ENCODE assay signal across 8 mouse cellular contexts in the genomic region with DNA sequence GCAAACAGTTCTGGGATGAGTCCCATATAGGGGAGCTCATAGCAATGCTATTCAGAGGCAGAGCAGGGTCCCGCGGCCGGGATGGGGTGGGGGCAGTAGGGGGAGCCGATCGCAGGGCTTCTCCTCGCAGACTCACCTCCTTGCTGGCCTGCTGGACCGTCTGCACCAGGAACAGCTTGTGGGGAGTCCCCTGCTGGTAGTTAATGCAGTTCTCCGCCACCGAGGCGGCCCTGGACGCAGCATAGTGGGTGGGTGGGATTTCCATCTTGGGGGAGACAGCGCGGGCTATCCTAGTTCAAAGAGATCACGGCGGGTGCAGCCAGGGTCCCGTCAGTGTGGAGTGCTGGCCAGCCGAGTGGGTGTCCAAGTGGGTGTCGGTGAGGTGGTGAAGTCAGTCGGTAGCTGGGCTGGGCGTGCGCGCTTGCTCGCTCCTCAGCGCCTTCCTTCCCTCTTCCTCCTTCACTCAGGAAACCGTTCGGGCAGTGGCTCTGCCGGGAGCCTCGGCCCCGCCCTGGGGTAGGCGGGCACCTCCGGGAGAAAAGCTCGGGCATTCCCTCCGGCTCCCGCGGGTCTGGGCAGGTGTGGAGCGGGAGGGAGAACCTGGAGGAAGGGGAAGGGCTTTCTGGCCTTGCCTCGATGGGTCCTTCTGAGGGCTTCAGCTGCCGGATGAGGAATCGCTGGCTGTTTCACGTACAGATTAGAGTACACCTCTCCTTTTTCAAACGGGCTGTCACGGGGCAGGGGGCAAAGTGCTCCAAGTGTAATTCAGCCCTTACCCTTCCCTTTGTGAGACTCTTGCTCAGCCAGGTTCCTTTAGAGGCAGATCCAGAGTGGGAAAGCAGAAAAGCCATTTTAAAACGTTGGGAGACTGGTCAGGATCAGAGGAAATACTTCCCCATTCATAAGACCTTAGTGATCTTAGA. TPM values are rescaled to one million over a fixed set of nuclear protein-coding genes. Genes with fewer than 3 reads are reported as not detected.
DNase-seq lines count a peak whose midpoint lies in the region; ATAC-seq and TF ChIP-seq lines count a peak whose summit lies in the region.

A gene (minus strand): TSS at position 477 of the 923 bp plus-strand sequence.

- peak within 1 kb of the TSS; percentile 68 to 92 (median 80) for H3K4me3 ChIP-seq in CH12.LX (replicated peaks in 1 of 3; ENCODE audit: low read depth in 2 of 3, low read length in 2 of 3, poor library complexity in 1 of 3)
- peak within 1 kb of the TSS; percentile 64 for H3K4me3 ChIP-seq in forebrain, embryonic 15.5 days
- peak within 1 kb of the TSS; percentile 63 for H3K4me3 ChIP-seq in liver, embryonic 15.5 days (replicated peaks)
- H3K4me3 ChIP-seq in neural tube, embryonic 11.5 days (ENCODE audit: low read depth, low read length): peak within 1 kb of the TSS; percentile 54

- H3K79me2 ChIP-seq in CH12.LX (replicated peaks; ENCODE audit: control insufficient read depth, extremely low read depth, insufficient read depth, poor library complexity, severe bottlenecking): peaks cover 6% of the 10 kb centered on the region; the same call in 1 of the 2 replicates

- peak in 1 of 2 experiments; percentile 27; a peak in 1 of 4 replicates for TF ChIP-seq CTCF in CH12.LX (conservative IDR thresholded peaks at IDR 0.05 in 1 of 2, IDR thresholded peaks at IDR 0.05 in 1 of 2; ENCODE audit: low read depth in 2 of 2, low read length in 2 of 2)

- H3K36me3 ChIP-seq in CH12.LX (replicated peaks in 1 of 2; ENCODE audit: control insufficient read depth in 1 of 2, insufficient read depth in 1 of 2, low read length in 1 of 2): peaks cover 31 to 57% of the 10 kb centered on the region in 2 experiments
- peaks cover 22% of the 10 kb centered on the region for H3K36me3 ChIP-seq in forebrain, embryonic 15.5 days
- peaks cover 26% of the 10 kb centered on the region for H3K36me3 ChIP-seq in liver, embryonic 15.5 days (replicated peaks)
- H3K36me3 ChIP-seq in neural tube, embryonic 11.5 days (ENCODE audit: control insufficient read depth, insufficient read depth, low read length): peaks cover 2% of the 10 kb centered on the region

- 1% methylated on average over 43 of the region's 43 CpGs for WGBS in forebrain, embryonic 15.5 days
- WGBS in liver, embryonic 15.5 days (ENCODE audit: insufficient replicate concordance): under 1% methylated on average over 43 of the region's 43 CpGs
- 1% methylated on average over 43 of the region's 43 CpGs for WGBS in neural tube, embryonic 11.5 days

- peak; percentile 45 for DNase-seq in CH12.LX (ENCODE audit: extremely low read depth)
- DNase-seq in cerebellum, adult 11-12 months: peak; percentile 58
- peak; percentile 70 for DNase-seq in heart, postnatal 10 days
- peak; percentile 76 to 86 for DNase-seq in kidney, postnatal 4 days
- peak; percentile 67 for DNase-seq in neural tube, embryonic 11.5 days (ENCODE audit: low spot score)
- peak; percentile 24 for DNase-seq in telencephalon, adult 2 months (ENCODE audit: low read depth, low spot score)

- H3K27ac ChIP-seq in CH12.LX (ENCODE audit: insufficient read depth, low read depth): peak within 1 kb of the TSS; percentile 38
- H3K27ac ChIP-seq in forebrain, embryonic 15.5 days (replicated peaks): peak within 1 kb of the TSS; percentile 46
- peak within 1 kb of the TSS; percentile 33; the same call in 1 of the 2 replicates for H3K27ac ChIP-seq in liver, embryonic 15.5 days (replicated peaks)
- H3K27ac ChIP-seq in neural tube, embryonic 11.5 days (ENCODE audit: low read depth, low read length): peak within 1 kb of the TSS; percentile 36; the same call in 1 of the 2 replicates

- peak; percentile 87 for ATAC-seq in forebrain, embryonic 15.5 days (replicated peaks)
- peak; percentile 80 for ATAC-seq in liver, embryonic 15.5 days (ENCODE audit: insufficient read depth)
- peak; percentile 82 for ATAC-seq in neural tube, embryonic 11.5 days (ENCODE audit: insufficient read depth, low FRiP score, low TSS enrichment)

- H3K9me3 ChIP-seq in CH12.LX (replicated peaks; ENCODE audit: low read length): no peaks in the 10 kb centered on the region
- H3K9me3 ChIP-seq in forebrain, embryonic 15.5 days: no peaks in the 10 kb centered on the region
- no peaks in the 10 kb centered on the region for H3K9me3 ChIP-seq in liver, embryonic 15.5 days (replicated peaks)
- H3K9me3 ChIP-seq in neural tube, embryonic 11.5 days (ENCODE audit: control insufficient read depth, low read length): no peaks in the 10 kb centered on the region

- peaks cover 3 to 24% of the 10 kb centered on the region in 2 experiments; a peak in 3 of 4 replicates for H3K4me1 ChIP-seq in CH12.LX (ENCODE audit: control insufficient read depth in 1 of 2, insufficient read depth in 2 of 2)
- peaks cover 21% of the 10 kb centered on the region for H3K4me1 ChIP-seq in forebrain, embryonic 15.5 days
- peaks cover 21% of the 10 kb centered on the region for H3K4me1 ChIP-seq in liver, embryonic 15.5 days (replicated peaks)
- no peaks in the 10 kb centered on the region; the same call in 1 of the 2 replicates for H3K4me1 ChIP-seq in neural tube, embryonic 11.5 days (ENCODE audit: control insufficient read depth, insufficient read depth, low read length)

- no peak for TF ChIP-seq RAD21 in CH12.LX (IDR thresholded peaks at IDR 0.05; ENCODE audit: low read depth, low read length)

- peak within 1 kb of the TSS; percentile 83 for H3K9ac ChIP-seq in CH12.LX (ENCODE audit: insufficient read depth, low read depth)
- H3K9ac ChIP-seq in forebrain, embryonic 15.5 days (replicated peaks): peak within 1 kb of the TSS; percentile 77
- H3K9ac ChIP-seq in liver, embryonic 15.5 days: peak within 1 kb of the TSS; percentile 52
- peak within 1 kb of the TSS; percentile 64 for H3K9ac ChIP-seq in neural tube, embryonic 11.5 days (ENCODE audit: low read length)

- dilution Hi-C loops in CH12.LX (cut with MboI; ENCODE audit: extremely low pct_ligation_motif_present, extremely low pct_unique_long_range_greater_than_20kb, low sequenced_read_pairs): no loop called here

- H3K4me2 ChIP-seq in CH12.LX (ENCODE audit: insufficient read depth, low read depth, poor library complexity, severe bottlenecking): peak within 1 kb of the TSS; percentile 96
- H3K4me2 ChIP-seq in forebrain, embryonic 15.5 days (replicated peaks): peak within 1 kb of the TSS; percentile 93
- peak within 1 kb of the TSS; percentile 83 for H3K4me2 ChIP-seq in liver, embryonic 15.5 days
- peak within 1 kb of the TSS; percentile 93 for H3K4me2 ChIP-seq in neural tube, embryonic 11.5 days (ENCODE audit: low read depth)

- intact Hi-C loops in heart, postnatal 10 days (cut with DNase I): no loop called here

- peak; percentile 66; the same call in 1 of the 2 replicates for TF ChIP-seq POLR2A in CH12.LX (IDR thresholded peaks at IDR 0.05; ENCODE audit: low read depth, low read length)

- in situ Hi-C loops in CH12.LX (cut with MboI; ENCODE audit: low pct_ligation_motif_present, low pct_unique_long_range_greater_than_20kb, low sequenced_read_pairs): no loop called here

- no peak for TF ChIP-seq EP300 in CH12.LX (IDR thresholded peaks at IDR 0.05; ENCODE audit: low read length)

- no peaks in the 10 kb centered on the region for H3K27me3 ChIP-seq in CH12.LX (replicated peaks)
- no peaks in the 10 kb centered on the region for H3K27me3 ChIP-seq in forebrain, embryonic 15.5 days
- H3K27me3 ChIP-seq in liver, embryonic 15.5 days: no peaks in the 10 kb centered on the region
- H3K27me3 ChIP-seq in neural tube, embryonic 11.5 days (ENCODE audit: control insufficient read depth, insufficient read depth, low read length): no peaks in the 10 kb centered on the region

TF ChIP-seq in CH12.LX, 34 proteins besides CTCF, POLR2A, EP300 and RAD21:
- TF ChIP-seq UBTF (IDR thresholded peaks at IDR 0.05; ENCODE audit: low read depth, low read length): peak; percentile 66; the same call in 1 of the 2 replicates
- peak; percentile 57; the same call in 1 of the 2 replicates for TF ChIP-seq TBP (conservative IDR thresholded peaks at IDR 0.05; ENCODE audit: low read depth, low read length)
- TF ChIP-seq TCF12 (IDR thresholded peaks at IDR 0.05; ENCODE audit: low read depth, low read length): 0 out of 2 replicates have a peak, but pooled peaks have one; percentile 31
- TF ChIP-seq ELF1 (IDR thresholded peaks at IDR 0.05; ENCODE audit: low read depth, low read length): peak; percentile 59; the same call in 1 of the 2 replicates
- 0 out of 2 replicates have a peak, but pooled peaks have one; percentile 31 for TF ChIP-seq CHD1 (IDR thresholded peaks at IDR 0.05; ENCODE audit: low read depth, low read length)
- peak; percentile 66 for TF ChIP-seq NRF1 (IDR thresholded peaks at IDR 0.05; ENCODE audit: low read depth, low read length)
- TF ChIP-seq ETS1 (conservative IDR thresholded peaks at IDR 0.05; ENCODE audit: low read depth, low read length): no peak
- TF ChIP-seq POLR2AphosphoS2 (IDR thresholded peaks at IDR 0.05; ENCODE audit: low read depth, low read length): no peak

RNA-seq across cellular contexts. Expression of the gene that starts here (rescaled TPM):
- total RNA-seq in CH12.LX (2012; rRNA removed) (11.0 and 14.3 TPM in 2 replicates), CH12.LX (2014; rRNA removed) (12.8 and 14.3 TPM in 2 replicates)
- polyA plus RNA-seq in CH12.LX (2012; ENCODE audit: insufficient read length, low read depth): 31.3 and 33.3 TPM in 2 replicates
- 57.5 and 64.1 TPM in 2 replicates for polyA plus RNA-seq in forebrain, embryonic 15.5 days (2015; fragmentation: Nextera tagmentation; extraction: Ambion mirVana)
- 10 to 100 TPM; 21.6 to 23.1 TPM for total RNA-seq in heart, postnatal 10 days (2021)
- 10.2 and 12.6 TPM in 2 replicates for polyA plus RNA-seq in liver, embryonic 15.5 days (2015; fragmentation: Nextera tagmentation; extraction: Ambion mirVana)
- 102 and 106 TPM in 2 replicates for polyA plus RNA-seq in neural tube, embryonic 11.5 days (2014; fragmentation: Nextera tagmentation; extraction: Ambion mirVana)

Comparison
In these comparisons a context has a peak if more than half of its experiments do, and no peak if none do; other contexts are left out.
1. Peak in every context shown above with its lines: DNase-seq, ATAC-seq, H3K4me3 ChIP-seq and H3K27ac ChIP-seq.
2. DNase-seq: peak in every context shown above with its lines; median percentile 81 in kidney, postnatal 4 days; 70 in heart, postnatal 10 days; 67 in neural tube, embryonic 11.5 days; 58 in cerebellum, adult 11-12 months; 45 in CH12.LX; 24 in telencephalon, adult 2 months.